Mouse (Mus musculus) midbrain, embryonic 14.5 days (tissue): ENCODE measurements around the gene Pcbp4. TPM values are rescaled to one million over a fixed set of nuclear protein-coding genes. Genes with fewer than 3 reads are reported as not detected.

Source experiments
- ATAC-seq: fragments of 200-750 bp; cut with Nextera tagmentation; 2 replicates; pipeline ENCODE4 v1.8.0; 2017; ENCODE audit warnings: moderate number of reproducible peaks, moderate library complexity; ENCODE audit not compliant: low FRiP score, low TSS enrichment
- DNase-seq: peaks from one replicate; pipeline ENCODE4 v3.0.0-alpha.2; 2015
- H3K27ac ChIP-seq: fragments of 300-500 bp; sonication (generic); replicated peaks from 2 replicates; pipeline ENCODE4 v1.5.1; 2014; ENCODE audit warnings: mild to moderate bottlenecking, low read depth, low read length, moderate library complexity
- H3K27me3 ChIP-seq: fragments of 300-500 bp; sonication (generic); 2 replicates; pipeline ENCODE4 v1.6.1; 2014; ENCODE audit warnings: low read length, control low read depth, mixed read lengths; ENCODE audit not compliant: control insufficient read depth, insufficient read depth
- H3K36me3 ChIP-seq: fragments of 300-500 bp; sonication (generic); 2 replicates; pipeline ENCODE4 v1.6.1; 2014; ENCODE audit warnings: low read length, control low read depth; ENCODE audit not compliant: control insufficient read depth, insufficient read depth
- H3K4me1 ChIP-seq: fragments of 300-500 bp; sonication (generic); 2 replicates; pipeline ENCODE4 v1.6.1; 2014; ENCODE audit warnings: mild to moderate bottlenecking, antibody characterized with exemption, low read length, control low read depth; ENCODE audit not compliant: control insufficient read depth, insufficient read depth
- H3K4me2 ChIP-seq: fragments of 300-500 bp; sonication (generic); 2 replicates; pipeline ENCODE4 v1.6.1; 2014; ENCODE audit warnings: mild to moderate bottlenecking, low read length, moderate library complexity
- H3K4me3 ChIP-seq: fragments of 300-500 bp; sonication (generic); replicated peaks from 2 replicates; pipeline ENCODE4 v1.5.1; 2014; ENCODE audit warnings: low read depth, low read length
- H3K9ac ChIP-seq: fragments of 300-500 bp; sonication (generic); replicated peaks from 2 replicates; pipeline ENCODE4 v1.6.1; 2014; ENCODE audit warnings: mild to moderate bottlenecking, low read length, moderate library complexity
- H3K9me3 ChIP-seq: fragments of 300-500 bp; sonication (generic); 2 replicates; pipeline ENCODE4 v1.6.1; 2016; ENCODE audit warnings: low read length, control low read depth, mixed read lengths; ENCODE audit not compliant: control insufficient read depth
- WGBS: fragments of 180-500 bp; shearing (Covaris S2); extraction: QIAGEN DNeasy Blood & Tissue Kit; methylation state at CpG from one replicate; pipeline ENCODE4 v1.1.7; 2014; 5-methylcytosine and 5-hydroxymethylcytosine counted together
- polyA plus RNA-seq: library from polyadenylated mRNA; unstranded; fragments of >200 nt; fragmentation: Nextera tagmentation; extraction: Ambion mirVana; gene quantifications from 2 replicates; pipeline ENCODE4 v1.2.1, GENCODE M21; 2014

Gene Pcbp4
- polyA plus RNA-seq, 1 experiment from 2014 or later: 219 TPM

DNA sequence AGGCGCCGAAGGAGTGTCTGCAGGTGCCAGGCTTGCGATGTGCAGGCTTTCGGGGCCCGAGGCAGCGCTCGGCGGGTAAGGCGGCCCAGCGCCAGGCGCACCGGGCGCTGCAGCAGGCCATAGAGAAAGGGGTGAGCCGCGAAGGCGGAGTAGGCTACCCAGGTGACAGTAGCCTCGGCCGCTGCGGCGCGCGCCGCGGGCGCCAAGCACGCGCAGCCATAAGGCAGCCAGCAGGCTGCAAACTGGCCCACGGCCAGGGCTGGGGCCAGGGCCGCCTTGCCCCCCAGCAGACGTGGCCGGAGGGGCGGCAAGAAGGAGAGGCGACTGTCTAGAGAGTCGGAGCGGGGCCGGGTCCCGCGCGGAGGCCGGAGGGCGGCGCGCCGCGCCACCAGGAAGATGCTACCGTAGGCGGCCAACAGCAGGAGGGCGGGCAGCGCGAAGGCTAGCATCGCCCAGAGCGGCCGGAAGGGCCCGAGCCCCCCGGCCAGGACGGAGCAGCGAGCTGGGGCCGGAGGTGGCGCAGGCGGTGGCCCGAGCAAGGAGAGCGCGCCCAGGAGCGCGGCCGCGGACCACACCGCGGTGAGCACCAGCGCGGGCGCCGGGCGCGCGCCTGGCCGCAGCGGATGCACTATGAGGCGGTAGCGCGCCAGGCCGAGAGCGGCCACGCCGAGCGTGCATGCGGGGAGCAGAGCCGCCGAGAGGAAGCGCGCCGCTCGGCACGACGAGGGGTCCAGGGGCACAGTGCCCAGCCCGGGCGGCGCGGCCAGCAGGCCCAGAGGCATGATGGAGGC, 11.9 kb downstream of the Pcbp4 start:
- H3K4me1 ChIP-seq: peaks cover 22% of the 10 kb centered on the region
- H3K36me3 ChIP-seq: peaks cover 44% of the 10 kb centered on the region
- H3K27me3 ChIP-seq: no peaks in the 10 kb centered on the region
- DNase-seq (peak; percentile 93), ATAC-seq (peak; percentile 74)
- H3K27ac ChIP-seq: peak overlapping the region; percentile 85
- H3K9me3 ChIP-seq: no peaks in the 10 kb centered on the region
- 2% methylated on average over 96 of the region's 99 CpGs for WGBS
- peak overlapping the region; percentile 85 for H3K9ac ChIP-seq
- peak overlapping the region; percentile 92 for H3K4me2 ChIP-seq
- peak overlapping the region; percentile 42 for H3K4me3 ChIP-seq

DNA sequence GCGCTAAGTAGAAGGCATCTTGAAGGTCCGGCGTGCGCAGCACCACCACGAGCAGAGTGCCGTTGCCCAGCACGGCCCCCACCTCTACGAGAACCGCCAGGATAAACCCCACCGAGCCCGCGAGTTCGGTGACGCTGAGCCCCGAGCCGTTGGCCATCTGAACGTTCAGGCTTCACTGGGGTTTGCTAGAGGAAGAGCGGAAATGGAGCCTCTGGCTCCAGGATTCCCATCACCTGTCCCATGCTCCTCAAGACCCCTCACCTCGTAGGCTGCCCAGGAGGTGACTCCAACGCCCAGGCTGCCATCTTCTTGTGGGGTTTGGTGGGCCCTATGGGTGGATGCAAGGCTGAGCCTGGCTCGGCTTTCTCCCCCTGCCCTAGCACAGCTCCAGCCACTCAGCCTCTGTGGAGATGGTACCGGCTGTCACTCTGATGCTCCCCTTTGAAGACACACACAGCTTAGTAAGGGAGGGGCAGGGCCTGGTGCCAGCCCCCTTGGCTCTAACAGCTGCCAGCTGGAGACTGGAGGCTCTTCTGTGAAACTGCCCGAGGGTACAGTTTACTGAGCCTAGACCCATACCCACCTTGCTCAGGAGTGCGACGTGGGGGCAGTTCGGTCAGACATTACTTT, 12.6 kb downstream of the Pcbp4 start, which contains the start of gene Gpr62:
TSS of gene Gpr62 (minus strand) at position 368 of the 630 bp plus-strand sequence.
- Histone ChIP-seq H3K4me1 (peaks cover 20% of the 10 kb centered on the region), H3K9ac (peak within 1 kb of the TSS; percentile 85), H3K9me3 (no peaks in the 10 kb centered on the region), H3K4me2 (peak within 1 kb of the TSS; percentile 92), H3K27me3 (no peaks in the 10 kb centered on the region), H3K4me3 (peak within 1 kb of the TSS; percentile 42), H3K36me3 (peaks cover 37% of the 10 kb centered on the region), H3K27ac (peak within 1 kb of the TSS; percentile 85)
- peak; percentile 62 for DNase-seq
- 26% methylated on average over 26 of the region's 26 CpGs for WGBS
- peak; percentile 49; the same call in 1 of the 2 replicates for ATAC-seq

DNA sequence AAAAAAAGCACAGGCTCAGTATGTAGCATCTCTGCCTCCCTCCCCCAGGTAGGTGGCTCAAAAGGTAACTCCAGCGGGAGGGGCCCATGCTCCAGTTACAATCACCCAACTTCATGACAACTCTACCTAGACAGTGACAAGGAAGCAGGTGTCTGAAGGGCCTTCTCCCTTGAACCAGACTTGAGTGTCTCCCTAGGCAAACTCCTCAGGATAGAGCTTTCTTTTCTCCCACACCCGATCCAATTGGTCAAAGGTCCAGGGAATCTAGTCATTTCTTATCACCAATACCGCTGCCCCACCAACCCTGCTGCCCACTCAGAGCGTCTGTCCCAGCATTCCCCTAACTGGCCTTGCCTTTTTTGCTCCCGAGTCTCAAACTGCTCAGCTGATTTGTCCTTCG, 13.6 kb downstream of the Pcbp4 start:
- WGBS: 93% methylated on average over 6 of the region's 6 CpGs

DNA sequence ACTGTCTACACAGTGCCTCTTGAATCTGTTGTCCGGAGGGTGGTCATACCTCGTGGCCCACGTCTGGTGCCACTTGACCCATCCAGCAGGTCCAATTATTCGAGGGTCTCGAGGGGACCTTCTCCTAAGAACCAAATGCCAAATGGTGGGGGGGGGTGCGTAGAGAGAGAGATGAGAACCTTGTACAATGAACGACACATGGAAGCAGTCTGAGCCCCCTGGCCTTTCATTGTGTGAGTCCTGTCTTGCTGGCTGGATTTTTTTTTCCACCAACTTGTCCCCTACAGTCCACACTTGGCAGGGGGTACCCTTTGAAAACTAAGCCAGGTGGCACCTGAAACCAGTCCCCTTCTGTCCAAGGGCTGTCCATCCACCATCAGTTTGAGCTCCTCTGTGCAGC, 14.7 kb downstream of the Pcbp4 start:
- no peaks in the 10 kb centered on the region for H3K9me3 ChIP-seq
- no peak for DNase-seq
- no peaks in the 10 kb centered on the region for H3K27me3 ChIP-seq
- H3K36me3 ChIP-seq: peaks cover 18% of the 10 kb centered on the region
- no peak overlapping the region for H3K27ac ChIP-seq
- WGBS: 90% methylated on average over 7 of the region's 7 CpGs
- peaks cover 20% of the 10 kb centered on the region for H3K4me1 ChIP-seq
- no peak overlapping the region for H3K4me3 ChIP-seq
- H3K4me2 ChIP-seq: no peak overlapping the region
- no peak for ATAC-seq
- no peak overlapping the region for H3K9ac ChIP-seq

More for the DNA sequence above, 13.6 kb downstream of the Pcbp4 start:
- Histone ChIP-seq H3K9me3 (no peaks in the 10 kb centered on the region), H3K4me3 (no peak overlapping the region), H3K27me3 (no peaks in the 10 kb centered on the region), H3K4me1 (peaks cover 20% of the 10 kb centered on the region), H3K9ac (no peak overlapping the region), H3K27ac (no peak overlapping the region), H3K36me3 (peaks cover 28% of the 10 kb centered on the region), H3K4me2 (no peak overlapping the region)
- DNase-seq: no peak
- ATAC-seq: no peak

- Histone ChIP-seq H3K4me3 (no peak overlapping the region), H3K9ac (no peak overlapping the region), H3K36me3 (peaks cover 3% of the 10 kb centered on the region), H3K4me1 (peaks cover 22% of the 10 kb centered on the region), H3K4me2 (no peak overlapping the region), H3K27me3 (no peaks in the 10 kb centered on the region), H3K27ac (no peak overlapping the region), H3K9me3 (no peaks in the 10 kb centered on the region)
- ATAC-seq (no peak), DNase-seq (no peak)
- 83% methylated on average over 6 of the region's 6 CpGs for WGBS
These were observed 16.2 kb downstream of the Pcbp4 start for GRCm38 (mm10) chr9:106469317-106469716.

- WGBS: 77% methylated on average over 9 of the region's 9 CpGs
- H3K4me3 ChIP-seq: no peak overlapping the region
- H3K36me3 ChIP-seq: no peaks in the 10 kb centered on the region
- no peaks in the 10 kb centered on the region for H3K9me3 ChIP-seq
- DNase-seq (no peak), ATAC-seq (no peak)
- no peak overlapping the region for H3K27ac ChIP-seq
- peaks cover 18% of the 10 kb centered on the region for H3K4me1 ChIP-seq
- no peaks in the 10 kb centered on the region for H3K27me3 ChIP-seq
- no peak overlapping the region for H3K9ac ChIP-seq
- H3K4me2 ChIP-seq: no peak overlapping the region
These were observed 16.7 kb downstream of the Pcbp4 start for GRCm38 (mm10) chr9:106469776-106470175.

DNA sequence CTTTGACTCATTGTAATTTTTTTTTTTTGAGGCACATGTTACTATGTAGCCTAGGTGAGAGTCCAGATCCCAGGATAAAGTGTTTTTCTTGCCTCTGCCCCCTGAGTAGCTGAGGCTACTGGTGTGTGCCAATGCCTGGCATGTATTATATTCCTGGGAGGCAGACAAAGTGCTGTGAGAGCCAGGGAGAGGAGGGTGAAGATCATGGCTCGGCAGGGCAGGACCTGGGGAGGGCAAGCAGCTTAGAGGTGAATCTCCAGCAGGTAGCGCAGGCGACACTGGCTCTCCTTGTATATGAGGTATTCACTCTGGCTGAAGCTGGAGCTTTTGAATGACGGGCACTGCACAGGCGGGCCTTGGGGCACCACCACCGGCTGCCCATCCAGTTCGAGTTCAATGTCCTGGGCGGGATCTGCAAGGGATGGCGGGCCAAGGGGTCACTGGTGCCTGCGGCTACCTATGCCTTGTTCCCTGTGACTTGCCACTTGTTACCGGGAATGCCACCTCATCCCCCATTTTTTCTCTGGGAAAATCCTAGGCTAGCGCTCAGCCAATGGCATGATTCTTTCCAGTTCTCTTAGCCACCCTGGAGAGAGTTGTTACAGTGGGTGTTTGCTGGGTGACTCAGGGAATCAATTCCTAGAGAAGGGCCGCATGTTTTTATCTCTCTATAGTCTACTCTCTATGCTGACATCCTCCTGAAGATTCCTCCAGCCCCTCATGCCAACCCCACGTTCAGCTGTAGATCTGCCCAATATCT, 18.1 kb downstream of the Pcbp4 start:
- WGBS: 61% methylated on average over 14 of the region's 14 CpGs

DNA sequence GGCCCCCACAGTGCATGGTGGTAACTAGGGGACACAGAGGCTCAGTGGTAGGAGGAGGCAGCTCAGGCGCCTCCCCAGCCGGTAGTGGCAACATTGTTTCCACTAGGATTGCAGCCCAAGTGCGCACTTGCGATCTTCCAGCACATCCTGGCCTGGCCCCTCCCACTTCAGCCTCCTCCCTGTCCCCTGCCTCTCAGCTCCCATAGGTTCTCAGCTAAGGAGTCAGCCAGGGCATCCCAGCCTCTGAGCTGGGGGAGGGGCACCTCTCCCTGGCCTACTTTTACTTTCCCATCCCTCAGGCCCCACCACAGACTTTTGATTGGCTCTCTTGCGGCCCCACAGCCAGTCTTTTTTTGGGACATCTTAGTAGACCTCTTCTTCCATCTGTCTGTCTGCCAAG, 18.8 kb downstream of the Pcbp4 start:
- 24% methylated on average over 5 of the region's 5 CpGs for WGBS

More for the DNA sequence above, 18.1 kb downstream of the Pcbp4 start:
- Histone ChIP-seq H3K9me3 (no peaks in the 10 kb centered on the region), H3K9ac (no peak overlapping the region), H3K4me1 (peaks cover 4% of the 10 kb centered on the region; the same call in 1 of the 2 replicates), H3K4me2 (no peak overlapping the region), H3K27me3 (no peaks in the 10 kb centered on the region), H3K4me3 (no peak overlapping the region), H3K27ac (no peak overlapping the region), H3K36me3 (no peaks in the 10 kb centered on the region)
- no peak for DNase-seq
- ATAC-seq: no peak

More for the DNA sequence above, 18.8 kb downstream of the Pcbp4 start:
- Histone ChIP-seq H3K36me3 (no peaks in the 10 kb centered on the region), H3K4me2 (no peak overlapping the region), H3K27me3 (no peaks in the 10 kb centered on the region), H3K27ac (no peak overlapping the region), H3K9ac (no peak overlapping the region), H3K9me3 (no peaks in the 10 kb centered on the region), H3K4me3 (no peak overlapping the region), H3K4me1 (0 out of 2 replicates have a peak, but pooled peaks cover 4% of the 10 kb centered on the region)
- DNase-seq (no peak), ATAC-seq (no peak)
